Mouse (Mus musculus) brown adipose tissue, adult 24 weeks (tissue): Measurements from ENCODE around the gene Hspb7. TPM values are rescaled to one million over a fixed set of nuclear protein-coding genes. Genes with fewer than 3 reads are reported as not detected.

ENCODE experiments used
- H3K27ac ChIP-seq: fragments of 200-500 bp; replicated peaks from 2 replicates; pipeline ENCODE4 v1.5.1; 2012; ENCODE audit warnings: low read depth, mild to moderate bottlenecking, low read length
- H3K4me1 ChIP-seq: fragments of 200-500 bp; 2 replicates; pipeline ENCODE4 v1.6.1; 2012; ENCODE audit warnings: low read length, mixed read lengths; ENCODE audit not compliant: control insufficient read depth, insufficient read depth, insufficient read length
- H3K4me3 ChIP-seq: fragments of 200-500 bp; 2 replicates; pipeline ENCODE4 v1.5.1; 2012; ENCODE audit warnings: low read depth, mild to moderate bottlenecking, low read length, moderate library complexity; ENCODE audit not compliant: insufficient read depth
- polyA plus RNA-seq: library from polyadenylated mRNA; stranded (reverse); fragments of >200 nt; gene quantifications from 2 replicates; pipeline ENCODE4 v1.2.4, GENCODE M21; 2012; ENCODE audit not compliant: missing spikeins, insufficient read depth, insufficient read length

The Hspb7 gene
- polyA plus RNA-seq, 1 experiment = 3.8 TPM

DNA sequence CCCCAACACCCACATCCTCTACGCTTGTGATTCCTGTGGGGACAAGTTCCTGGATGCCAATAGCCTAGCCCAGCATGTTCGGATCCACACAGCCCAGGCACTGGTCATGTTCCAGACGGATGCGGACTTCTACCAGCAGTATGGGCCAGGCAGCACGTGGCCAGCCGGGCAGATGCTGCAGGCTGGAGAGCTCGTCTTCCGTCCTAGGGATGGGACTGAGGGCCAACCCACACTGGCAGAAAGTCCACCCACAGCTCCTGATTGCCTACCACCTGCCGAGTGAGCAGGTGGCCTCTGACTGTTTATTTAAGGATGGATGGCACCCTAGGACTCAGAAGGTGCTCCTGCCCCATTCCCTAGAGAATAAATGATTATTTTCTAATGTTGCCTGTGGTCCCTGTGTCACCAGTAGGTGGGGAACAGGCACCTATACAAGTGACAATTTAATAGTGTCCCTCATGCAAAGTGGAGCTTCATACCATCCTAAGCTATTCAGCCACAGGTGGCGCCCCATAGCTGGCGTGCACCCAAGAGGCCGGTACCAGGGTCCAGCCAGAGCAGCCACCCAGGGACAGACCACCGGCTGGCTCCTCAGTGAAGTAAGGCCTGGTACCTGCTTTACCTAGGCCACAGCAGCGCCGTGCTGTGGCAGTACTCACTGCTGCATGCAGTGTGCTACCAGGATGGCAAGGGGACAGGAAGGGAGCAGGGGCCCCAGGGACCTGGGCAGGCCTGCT lies 46.4 kb downstream of the Hspb7 start:
- Histone ChIP-seq H3K4me1 (no peaks in the 10 kb centered on the region), H3K4me3 (no peak overlapping the region), H3K27ac (no peak overlapping the region)

DNA sequence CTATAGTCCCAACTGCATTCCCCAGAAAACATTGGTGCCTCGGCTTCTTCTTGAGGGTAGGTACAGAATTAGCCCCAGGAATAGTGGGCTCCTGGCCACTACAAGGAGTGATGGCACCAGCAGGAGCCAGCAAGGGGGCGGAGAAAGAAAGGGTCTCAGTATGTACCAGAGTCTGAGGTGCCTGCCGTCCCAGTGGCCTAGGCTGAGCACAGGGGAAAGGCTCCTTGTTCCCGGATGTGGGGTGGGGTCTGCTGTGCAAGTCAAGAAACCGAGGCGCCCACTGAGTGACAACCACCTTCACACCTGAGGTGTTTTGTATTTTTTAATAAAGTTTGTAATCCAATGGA lies 47.0 kb downstream of the Hspb7 start:
- Histone ChIP-seq H3K4me1 (no peaks in the 10 kb centered on the region), H3K4me3 (no peak overlapping the region), H3K27ac (no peak overlapping the region)

DNA sequence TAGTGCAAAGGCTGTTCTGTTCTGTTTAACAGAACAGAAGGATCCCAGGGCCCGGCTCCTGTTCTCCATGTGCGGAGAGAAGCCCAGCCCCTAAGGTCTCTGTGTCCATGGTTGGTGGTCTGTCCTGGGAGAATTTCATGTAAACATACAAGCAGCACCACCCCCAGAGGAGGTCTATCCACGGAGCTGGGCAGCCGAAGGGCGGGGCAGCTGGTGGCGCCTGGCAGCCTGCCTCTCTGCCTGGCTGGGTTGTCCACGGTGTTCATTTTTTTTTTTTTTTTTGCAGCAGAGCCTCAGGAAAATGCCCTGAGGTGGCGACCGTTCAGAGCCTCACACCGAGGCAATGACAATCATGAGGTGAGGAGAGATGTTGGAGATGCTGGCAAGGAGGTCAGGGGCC lies 48.0 kb downstream of the Hspb7 start:
- Histone ChIP-seq H3K4me3 (no peak overlapping the region), H3K27ac (no peak overlapping the region), H3K4me1 (no peaks in the 10 kb centered on the region)

DNA sequence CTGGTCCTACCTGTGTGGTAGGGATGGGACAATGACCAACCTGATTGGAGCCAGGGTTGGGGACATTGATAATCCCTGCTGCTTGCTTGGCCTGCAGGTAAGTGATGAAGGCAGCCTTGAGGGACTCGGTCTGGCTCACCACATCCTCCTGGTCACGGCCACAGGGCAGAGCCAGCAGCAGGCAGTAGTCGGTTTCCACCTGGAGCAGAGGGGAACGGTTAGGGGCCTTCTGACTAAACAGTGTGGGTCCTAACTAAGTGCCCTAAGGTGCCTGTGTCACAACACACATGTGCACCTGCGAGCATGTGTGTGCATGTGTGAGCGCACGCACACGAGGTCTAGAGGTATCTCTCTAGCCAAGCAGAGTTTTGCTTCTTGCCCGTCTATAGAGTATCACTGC lies 48.8 kb downstream of the Hspb7 start:
- Histone ChIP-seq H3K27ac (no peak overlapping the region), H3K4me1 (no peaks in the 10 kb centered on the region), H3K4me3 (no peak overlapping the region)

DNA sequence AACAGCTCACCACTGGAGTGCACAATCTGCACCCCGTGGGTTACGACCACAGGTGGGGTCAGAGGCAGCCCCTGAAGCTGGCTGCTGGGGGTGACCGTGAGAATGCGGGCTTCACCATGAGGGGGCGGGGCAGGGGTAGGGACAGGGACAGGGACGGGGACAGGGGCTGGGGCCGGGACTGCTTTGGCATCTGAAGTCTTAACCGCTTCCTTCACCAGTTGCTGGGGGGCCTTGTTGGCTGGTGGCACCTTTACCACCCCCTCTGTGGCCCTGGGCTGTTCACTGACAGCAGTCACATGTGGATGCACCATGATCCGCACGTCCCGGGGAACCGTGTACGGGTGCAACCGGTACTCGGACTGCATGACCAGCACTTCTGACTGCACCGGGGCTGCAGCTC lies 50.9 kb downstream of the Hspb7 start:
- Histone ChIP-seq H3K4me3 (no peak overlapping the region), H3K27ac (no peak overlapping the region)

DNA sequence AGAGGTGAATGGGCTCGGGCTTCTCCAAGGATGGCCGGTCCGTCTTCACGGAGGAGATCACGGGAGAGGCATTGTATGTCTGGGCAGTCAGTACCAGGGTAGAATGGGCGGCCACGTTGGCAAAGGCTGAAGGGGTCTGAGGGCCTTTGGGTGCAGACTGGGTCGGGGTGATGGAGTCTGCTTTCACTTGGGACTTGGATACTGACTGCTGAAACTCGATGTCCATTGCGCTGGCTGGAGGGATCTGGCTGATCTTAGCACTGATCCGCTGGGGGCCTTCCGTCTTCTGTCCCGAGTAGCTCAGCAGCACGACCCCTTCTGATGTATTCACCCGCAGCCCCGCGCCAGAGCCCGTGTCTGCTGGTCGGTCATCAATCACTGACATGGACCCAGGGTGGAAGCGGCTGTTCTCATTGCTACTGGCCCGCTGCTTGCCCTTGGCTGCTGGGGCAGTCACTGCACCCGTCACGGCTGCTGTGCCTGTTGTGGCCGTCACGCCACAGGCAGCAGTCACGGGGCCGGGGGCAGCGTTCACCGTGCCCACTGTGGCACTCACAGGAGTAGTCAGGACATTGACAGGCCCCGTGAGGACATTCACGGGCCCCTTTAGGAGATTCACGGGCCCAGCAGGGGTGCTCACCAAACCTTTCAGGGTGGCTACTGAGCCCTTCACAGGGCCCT lies 52.2 kb downstream of the Hspb7 start:
- Histone ChIP-seq H3K27ac (no peak overlapping the region), H3K4me1 (no peaks in the 10 kb centered on the region), H3K4me3 (no peak overlapping the region)

More for the DNA sequence above, 50.9 kb downstream of the Hspb7 start:
- H3K4me1 ChIP-seq = no peaks in the 10 kb centered on the region

DNA sequence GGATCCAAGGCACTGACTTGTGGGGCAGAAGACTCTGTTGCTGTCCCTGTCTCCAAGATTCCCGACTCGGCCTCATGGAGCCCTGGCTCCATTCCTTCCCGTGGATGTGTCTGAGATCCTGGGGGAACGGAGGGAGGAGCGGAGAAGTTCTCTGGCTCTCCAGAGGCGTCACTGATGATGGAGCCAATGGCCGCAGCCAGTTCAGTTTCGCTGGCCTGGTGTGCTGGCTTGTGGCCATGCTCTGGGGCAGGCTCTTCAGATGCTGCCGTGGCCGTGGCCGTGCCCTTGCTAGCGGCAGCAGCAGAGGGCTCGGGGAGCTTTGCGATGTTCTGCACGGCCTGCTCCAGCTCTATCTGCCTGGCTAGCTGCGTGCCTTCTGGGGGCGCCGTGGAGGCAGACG lies 53.9 kb downstream of the Hspb7 start:
- Histone ChIP-seq H3K27ac (no peak overlapping the region), H3K4me1 (no peaks in the 10 kb centered on the region)

More for the DNA sequence above, 53.9 kb downstream of the Hspb7 start:
- no peak overlapping the region for H3K4me3 ChIP-seq

Other genes with a start within 250 kb of the Hspb7 start
- gene Rsg1, start 206.8 kb upstream of the Hspb7 start, polyA plus RNA-seq = not detected in 2 replicates
- 3.2 and 3.6 TPM in 2 replicates for gene Arhgef19, start 181.3 kb upstream of the Hspb7 start, polyA plus RNA-seq
- 1.6 and 1.7 TPM in 2 replicates for gene Epha2, start 119.5 kb upstream of the Hspb7 start, polyA plus RNA-seq
- gene Fam131c, start 52.6 kb upstream of the Hspb7 start, polyA plus RNA-seq = 1.3 TPM in 1 of 2 replicates, not detected in the other
- not detected in 2 replicates for gene Clcnka, start 22.1 kb upstream of the Hspb7 start, polyA plus RNA-seq
- gene Clcnkb, start 4.8 kb upstream of the Hspb7 start, polyA plus RNA-seq = not detected in 2 replicates
- not detected in 2 replicates for gene Srarp, start 15.3 kb downstream of the Hspb7 start, polyA plus RNA-seq
- gene Zbtb17, start 23.9 kb downstream of the Hspb7 start, polyA plus RNA-seq = 5.1 and 7.9 TPM in 2 replicates
- 9.5 and 15.2 TPM in 2 replicates for gene Spen, start 117.8 kb downstream of the Hspb7 start, polyA plus RNA-seq
- 2.1 and 3.6 TPM in 2 replicates for gene Fblim1, start 185.3 kb downstream of the Hspb7 start, polyA plus RNA-seq
- gene Tmem82, start 197.9 kb downstream of the Hspb7 start, polyA plus RNA-seq = 1.1 TPM in 1 of 2 replicates, not detected in the other
- 4.5 and 12.7 TPM in 2 replicates for gene Slc25a34, start 203.0 kb downstream of the Hspb7 start, polyA plus RNA-seq
- gene Plekhm2, start 244.1 kb downstream of the Hspb7 start, polyA plus RNA-seq = 8.8 and 12.9 TPM in 2 replicates